Mouse (Mus musculus) myocyte (in vitro differentiated cells): Measurements from ENCODE around the gene Zfc3h1.

Experiments
- CEBPB ChIP-seq: IDR thresholded peaks from 2 replicates; pipeline ENCODE4 v1.6.1; 2011; ENCODE audit warnings: mild to moderate bottlenecking, moderate library complexity; ENCODE audit not compliant: poor library complexity, insufficient read depth, severe bottlenecking
- E2F4 ChIP-seq: IDR thresholded peaks from one replicate; pipeline ENCODE4 v1.6.1; 2011; ENCODE audit warnings: mild to moderate bottlenecking, control low read depth, moderate library complexity; ENCODE audit not compliant: insufficient read depth
- MAX ChIP-seq: IDR thresholded peaks from one replicate; pipeline ENCODE4 v1.6.1; 2011; ENCODE audit warnings: low read depth, mild to moderate bottlenecking, control low read depth
- MYOD1 ChIP-seq, 3 experiments: IDR thresholded peaks; one replicate each; pipeline ENCODE4 v1.6.1; 2011; ENCODE audit warnings: control low read depth in 2 of 3, low read depth in 2 of 3, mild to moderate bottlenecking in 2 of 3, moderate library complexity in 1 of 3; ENCODE audit not compliant: insufficient read length in 2 of 3, control insufficient read depth in 1 of 3
- MYOG ChIP-seq, 3 experiments: IDR thresholded peaks; one replicate each; pipeline ENCODE4 v1.6.1; 2011; ENCODE audit warnings: control low read depth in 2 of 3, low read depth in 2 of 3, mild to moderate bottlenecking in 2 of 3; ENCODE audit not compliant: insufficient read length in 2 of 3, control insufficient read depth in 1 of 3, insufficient read depth in 1 of 3
- POLR2A ChIP-seq: IDR thresholded peaks from one replicate; pipeline ENCODE4 v1.6.1; 2011; ENCODE audit warnings: low read depth, mild to moderate bottlenecking, control low read depth, moderate library complexity; ENCODE audit not compliant: insufficient read length
- POLR2AphosphoS2 ChIP-seq: IDR thresholded peaks from one replicate; pipeline ENCODE4 v1.6.1; 2011; ENCODE audit warnings: low read depth, control low read depth; ENCODE audit not compliant: insufficient read length
- REST ChIP-seq: IDR thresholded peaks from one replicate; pipeline ENCODE4 v1.6.1; 2011; ENCODE audit warnings: mild to moderate bottlenecking, control low read depth, moderate library complexity; ENCODE audit not compliant: insufficient read depth, insufficient read length
- SRF ChIP-seq: IDR thresholded peaks from one replicate; pipeline ENCODE4 v1.6.1; 2011; ENCODE audit warnings: low read depth; ENCODE audit not compliant: control insufficient read depth, insufficient read length
- TCF12 ChIP-seq: IDR thresholded peaks from one replicate; pipeline ENCODE4 v1.6.1; 2011; ENCODE audit warnings: mild to moderate bottlenecking, control low read depth; ENCODE audit not compliant: poor library complexity, insufficient read depth, severe bottlenecking
- TCF3 ChIP-seq: IDR thresholded peaks from one replicate; pipeline ENCODE4 v1.6.1; 2011; ENCODE audit warnings: low read depth, control low read depth; ENCODE audit not compliant: insufficient read length
- USF1 ChIP-seq: IDR thresholded peaks from one replicate; pipeline ENCODE4 v1.6.1; 2011; ENCODE audit warnings: low read depth, mild to moderate bottlenecking, control low read depth, moderate library complexity

DNA sequence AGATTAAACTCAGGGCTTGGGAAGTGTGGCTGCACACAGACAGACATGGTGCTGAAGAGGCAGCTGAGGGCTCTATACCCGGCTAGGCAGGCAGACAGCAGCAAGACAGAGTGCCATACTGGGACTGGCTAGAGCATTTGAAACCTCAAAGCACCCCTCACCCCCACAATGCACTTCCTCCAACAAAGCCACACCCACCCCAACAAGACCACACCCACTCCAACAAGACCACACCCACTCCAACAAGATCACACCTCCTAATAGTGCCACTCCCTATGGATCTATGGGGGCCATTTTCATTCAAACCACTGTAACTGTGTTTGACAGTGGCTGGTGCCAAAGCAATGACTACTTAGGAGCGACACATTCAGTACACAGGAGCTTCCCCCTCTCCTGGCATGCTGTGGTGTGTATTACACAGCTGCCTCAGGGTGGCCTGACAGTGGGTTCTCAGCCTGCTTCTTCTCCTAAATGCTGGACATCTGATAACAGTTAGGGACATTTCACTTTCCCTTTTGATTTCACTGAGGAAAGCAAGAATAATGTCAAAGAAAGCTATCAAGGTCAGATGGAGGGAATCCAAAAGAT is 33.9 kb upstream of the Zfc3h1 start:
- TF ChIP-seq MAX (no peak), CEBPB (no peak), POLR2A (no peak), MYOD1 (IDR thresholded peaks at IDR 0.05; ENCODE audit: control insufficient read depth in 1 of 3, insufficient read length in 2 of 3, low read depth in 2 of 3) (no peak), TCF12 (no peak), MYOG (IDR thresholded peaks at IDR 0.05; ENCODE audit: control insufficient read depth in 1 of 3, insufficient read depth in 1 of 3, insufficient read length in 2 of 3, low read depth in 2 of 3) (no peak), USF1 (no peak), POLR2AphosphoS2 (no peak), E2F4 (no peak), TCF3 (no peak), SRF (no peak), REST (no peak)
